Mouse (Mus musculus) fibroblast of lung, adult 2 months (primary cell): ENCODE measurements around the gene Tmem211.

Experiments used
- DNase-seq: peaks from one replicate; pipeline ENCODE4 v3.0.0-alpha.2; 2011; ENCODE audit warnings: low read depth

The Tmem211 gene

GRCm38 (mm10) chr5:113226632-113227102 is at the start of gene Tmem211:
Tmem211 (plus strand) TSS chr5:113226909.
- peak; percentile 58 for DNase-seq

GRCm38 (mm10) chr5:113179451-113179842 is 47.3 kb upstream of the Tmem211 start:
- no peak for DNase-seq

GRCm38 (mm10) chr5:113179843-113180682 is 46.6 kb upstream of the Tmem211 start:
- DNase-seq = peak; percentile 87

- DNase-seq = no peak
These were observed 46.0 kb upstream of the Tmem211 start for GRCm38 (mm10) chr5:113180755-113181154.

GRCm38 (mm10) chr5:113181441-113181840 is 45.3 kb upstream of the Tmem211 start:
- DNase-seq = no peak

- DNase-seq = no peak
These were observed 36.2 kb upstream of the Tmem211 start for GRCm38 (mm10) chr5:113190558-113190957.

- DNase-seq = no peak
These were observed 34.8 kb upstream of the Tmem211 start for GRCm38 (mm10) chr5:113191901-113192300.

- no peak for DNase-seq
These were observed 32.9 kb upstream of the Tmem211 start for GRCm38 (mm10) chr5:113193762-113194161.

- no peak for DNase-seq
These were observed 31.3 kb upstream of the Tmem211 start for GRCm38 (mm10) chr5:113195451-113195850.

GRCm38 (mm10) chr5:113195907-113196306 is 30.8 kb upstream of the Tmem211 start:
- DNase-seq = no peak

GRCm38 (mm10) chr5:113196916-113197794 is 29.6 kb upstream of the Tmem211 start:
- DNase-seq = no peak

- DNase-seq = no peak
These were observed 27.5 kb upstream of the Tmem211 start for GRCm38 (mm10) chr5:113199126-113199771.

GRCm38 (mm10) chr5:113199772-113200134 is 27.0 kb upstream of the Tmem211 start:
- no peak for DNase-seq

GRCm38 (mm10) chr5:113204193-113204592 is 22.5 kb upstream of the Tmem211 start:
- DNase-seq = no peak

GRCm38 (mm10) chr5:113206670-113207352 is 19.9 kb upstream of the Tmem211 start:
- DNase-seq = no peak

GRCm38 (mm10) chr5:113208048-113208447 is 18.7 kb upstream of the Tmem211 start:
- DNase-seq = no peak

- DNase-seq = peak; percentile 72
These were observed 17.9 kb upstream of the Tmem211 start for GRCm38 (mm10) chr5:113208622-113209400.

GRCm38 (mm10) chr5:113209401-113209750 is 17.3 kb upstream of the Tmem211 start:
- DNase-seq = no peak

- DNase-seq = no peak
These were observed 16.8 kb upstream of the Tmem211 start for GRCm38 (mm10) chr5:113209898-113210297.

- DNase-seq = no peak
These were observed 16.4 kb upstream of the Tmem211 start for GRCm38 (mm10) chr5:113210314-113210713.
